Mouse (Mus musculus) mouse trophoblast stem cell (cell line): Measurements from ENCODE around the gene Tpk1.

Experiments used
- in situ Hi-C, 2 experiments: fragments of 300-500 bp; cut with MseI, MboI; formaldehyde crosslinking; loops; 2 replicates in 1 of 2; 3 replicates in 1 of 2; pipeline ENCODE4 v1.15.1; 2025

Gene Tpk1

GRCm38 (mm10) chr6:43354562-43355241, 311.4 kb downstream of the Tpk1 start:
- in situ Hi-C loops, result no loop called here

- in situ Hi-C loops, result no loop called here
Measured at GRCm38 (mm10) chr6:43353446-43353845, 312.6 kb downstream of the Tpk1 start.

- in situ Hi-C loops, result no loop called here
Measured at GRCm38 (mm10) chr6:43349083-43349482, 317.0 kb downstream of the Tpk1 start.

- in situ Hi-C loops, result no loop called here
Measured at GRCm38 (mm10) chr6:43347637-43348036, 318.4 kb downstream of the Tpk1 start.

- in situ Hi-C loops, result no loop called here
Measured at GRCm38 (mm10) chr6:43343006-43343405, 323.1 kb downstream of the Tpk1 start.

- in situ Hi-C loops, result no loop called here
Measured at GRCm38 (mm10) chr6:43342386-43342785, 323.7 kb downstream of the Tpk1 start.

GRCm38 (mm10) chr6:43338804-43339203, 327.3 kb downstream of the Tpk1 start:
- in situ Hi-C loops, result no loop called here

GRCm38 (mm10) chr6:43337491-43337961, 328.6 kb downstream of the Tpk1 start:
- in situ Hi-C loops, result no loop called here

GRCm38 (mm10) chr6:43335619-43336234, 330.4 kb downstream of the Tpk1 start:
- in situ Hi-C loops, result no loop called here

GRCm38 (mm10) chr6:43333479-43333878, 332.6 kb downstream of the Tpk1 start:
- in situ Hi-C loops, result no loop called here

GRCm38 (mm10) chr6:43312961-43313656, 353.0 kb downstream of the Tpk1 start:
- in situ Hi-C loops, result no loop called here

GRCm38 (mm10) chr6:43312546-43312945, 353.5 kb downstream of the Tpk1 start:
- in situ Hi-C loops, result no loop called here

GRCm38 (mm10) chr6:43310071-43310470, 356.0 kb downstream of the Tpk1 start:
- in situ Hi-C loops, result no loop called here

- in situ Hi-C loops, result no loop called here
Measured at GRCm38 (mm10) chr6:43309454-43309853, 356.6 kb downstream of the Tpk1 start, which contains the start of gene Nobox. TSS of gene Nobox (minus strand) at chr6:43309554.

- in situ Hi-C loops, result loop anchor here (5.0 kb wide), 1 partner anchor 45 kb away; no protein-coding TSS in a partner anchor
Measured at GRCm38 (mm10) chr6:43297508-43297850, 368.6 kb downstream of the Tpk1 start.

GRCm38 (mm10) chr6:43296798-43297507, 369.1 kb downstream of the Tpk1 start:
- in situ Hi-C loops, result loop anchor here (5.0 kb wide), 1 partner anchor 45 kb away; no protein-coding TSS in a partner anchor

GRCm38 (mm10) chr6:43295908-43296307, 370.2 kb downstream of the Tpk1 start:
- in situ Hi-C loops, result loop anchor here (5.0 kb wide), 1 partner anchor 44 kb away; no protein-coding TSS in a partner anchor
